Mouse (Mus musculus): ENCODE data around the gene Mrpl28.
A peak's percentile ranks its signal among the peaks of the same experiment; 100 is the strongest.

- peak; percentile 71 for TF ChIP-seq CTCF (IDR thresholded peaks at IDR 0.05)
- no peak for TF ChIP-seq POLR2A (IDR thresholded peaks at IDR 0.05; ENCODE audit: insufficient read depth, low read depth, low read length)
- TF ChIP-seq EP300 (IDR thresholded peaks at IDR 0.05; ENCODE audit: insufficient read depth, low read depth, low read length): peak; percentile 76
Observed at GRCm38 (mm10) chr17:26119766-26120710, 3.3 kb upstream of the Mrpl28 start.
